Mouse (Mus musculus): Measurements from ENCODE around the gene Cblb. TPM values are rescaled to one million over a fixed set of nuclear protein-coding genes. Genes with fewer than 3 reads are reported as not detected.

Cblb gene
- polyA plus RNA-seq, 1 experiment from 2014 or later, result 14.5 TPM

GRCm38 (mm10) chr16:52189103-52189502 lies 158.1 kb downstream of the Cblb start:
- H3K9ac ChIP-seq, result no peak overlapping the region
- WGBS, result 41% methylated on average over 1 of the region's 2 CpGs
- H3K36me3 ChIP-seq (replicated peaks), result peaks cover 7% of the 10 kb centered on the region; the same call in 1 of the 2 replicates
- H3K9me3 ChIP-seq, result no peaks in the 10 kb centered on the region
- H3K27ac ChIP-seq, result no peak overlapping the region
- no peaks in the 10 kb centered on the region for H3K27me3 ChIP-seq (replicated peaks)
- no peak overlapping the region for H3K4me2 ChIP-seq
- no peak overlapping the region for H3K4me3 ChIP-seq
- ATAC-seq (replicated peaks), result 0 out of 2 replicates have a peak, but pooled peaks have one; percentile 7
- 0 out of 2 replicates have a peak, but pooled peaks cover 3% of the 10 kb centered on the region for H3K4me1 ChIP-seq

GRCm38 (mm10) chr16:52190714-52191113 lies 159.7 kb downstream of the Cblb start:
- no peak overlapping the region for H3K4me3 ChIP-seq
- H3K4me2 ChIP-seq, result no peak overlapping the region
- H3K27ac ChIP-seq, result no peak overlapping the region
- peaks cover 9% of the 10 kb centered on the region; the same call in 1 of the 2 replicates for H3K36me3 ChIP-seq (replicated peaks)
- H3K9me3 ChIP-seq, result no peaks in the 10 kb centered on the region
- 0 out of 2 replicates have a peak, but pooled peaks cover 3% of the 10 kb centered on the region for H3K4me1 ChIP-seq
- WGBS, result 92% methylated on average over 5 of the region's 5 CpGs
- no peaks in the 10 kb centered on the region for H3K27me3 ChIP-seq (replicated peaks)
- ATAC-seq (replicated peaks), result no peak
- no peak overlapping the region for H3K9ac ChIP-seq

- Histone ChIP-seq H3K4me2 (no peak overlapping the region), H3K4me1 (0 out of 2 replicates have a peak, but pooled peaks cover 3% of the 10 kb centered on the region), H3K36me3 (replicated peaks) (peaks cover 12% of the 10 kb centered on the region; the same call in 1 of the 2 replicates), H3K27me3 (replicated peaks) (no peaks in the 10 kb centered on the region), H3K9ac (no peak overlapping the region), H3K9me3 (no peaks in the 10 kb centered on the region), H3K27ac (no peak overlapping the region), H3K4me3 (no peak overlapping the region)
- WGBS, result 88% methylated on average over 5 of the region's 5 CpGs
- ATAC-seq (replicated peaks), result no peak
Measured at GRCm38 (mm10) chr16:52194040-52194439, 163.0 kb downstream of the Cblb start.

- 0 out of 2 replicates have a peak, but pooled peaks cover 3% of the 10 kb centered on the region for H3K4me1 ChIP-seq
- no peaks in the 10 kb centered on the region for H3K27me3 ChIP-seq (replicated peaks)
- H3K36me3 ChIP-seq (replicated peaks), result peaks cover 12% of the 10 kb centered on the region; the same call in 1 of the 2 replicates
- no peaks in the 10 kb centered on the region for H3K9me3 ChIP-seq
- H3K9ac ChIP-seq, result no peak overlapping the region
- no peak for ATAC-seq (replicated peaks)
- H3K4me3 ChIP-seq, result no peak overlapping the region
- H3K4me2 ChIP-seq, result no peak overlapping the region
- 91% methylated on average over 3 of the region's 3 CpGs for WGBS
- H3K27ac ChIP-seq, result no peak overlapping the region
Measured at GRCm38 (mm10) chr16:52194866-52195265, 163.8 kb downstream of the Cblb start.

GRCm38 (mm10) chr16:52200107-52200506 lies 169.1 kb downstream of the Cblb start:
- Histone ChIP-seq H3K4me1 (no peaks in the 10 kb centered on the region), H3K27ac (no peak overlapping the region), H3K4me3 (no peak overlapping the region), H3K4me2 (no peak overlapping the region), H3K27me3 (replicated peaks) (no peaks in the 10 kb centered on the region), H3K9ac (no peak overlapping the region), H3K9me3 (no peaks in the 10 kb centered on the region), H3K36me3 (replicated peaks) (0 out of 2 replicates have a peak, but pooled peaks cover 8% of the 10 kb centered on the region)
- ATAC-seq (replicated peaks), result no peak
- WGBS, result 92% methylated on average over 7 of the region's 7 CpGs

- H3K27me3 ChIP-seq (replicated peaks), result no peaks in the 10 kb centered on the region
- no peaks in the 10 kb centered on the region for H3K9me3 ChIP-seq
- no peak overlapping the region for H3K9ac ChIP-seq
- no peaks in the 10 kb centered on the region for H3K4me1 ChIP-seq
- H3K4me2 ChIP-seq, result no peak overlapping the region
- ATAC-seq (replicated peaks), result no peak; the same call in 1 of the 2 replicates
- no peak overlapping the region for H3K27ac ChIP-seq
- H3K36me3 ChIP-seq (replicated peaks), result no peaks in the 10 kb centered on the region
- no peak overlapping the region for H3K4me3 ChIP-seq
- WGBS, result 77% methylated on average over 8 of the region's 8 CpGs
Measured at GRCm38 (mm10) chr16:52210844-52211606, 180.0 kb downstream of the Cblb start.

GRCm38 (mm10) chr16:52219069-52219468 lies 188.0 kb downstream of the Cblb start:
- 19% methylated on average over 2 of the region's 2 CpGs for WGBS
- Histone ChIP-seq H3K4me2 (no peak overlapping the region), H3K27ac (no peak overlapping the region), H3K27me3 (replicated peaks) (no peaks in the 10 kb centered on the region), H3K36me3 (replicated peaks) (no peaks in the 10 kb centered on the region), H3K9ac (no peak overlapping the region), H3K9me3 (no peaks in the 10 kb centered on the region), H3K4me3 (no peak overlapping the region), H3K4me1 (no peaks in the 10 kb centered on the region)
- no peak for ATAC-seq (replicated peaks)

GRCm38 (mm10) chr16:52222896-52223295 lies 191.9 kb downstream of the Cblb start:
- no peak for ATAC-seq (replicated peaks)

GRCm38 (mm10) chr16:52229446-52229845 lies 198.4 kb downstream of the Cblb start:
- Histone ChIP-seq H3K9ac (no peak overlapping the region), H3K9me3 (no peaks in the 10 kb centered on the region), H3K4me3 (no peak overlapping the region), H3K36me3 (replicated peaks) (no peaks in the 10 kb centered on the region), H3K4me1 (no peaks in the 10 kb centered on the region), H3K27ac (no peak overlapping the region), H3K4me2 (no peak overlapping the region), H3K27me3 (replicated peaks) (no peaks in the 10 kb centered on the region)
- no peak for ATAC-seq (replicated peaks)
- WGBS, result 75% methylated on average over 7 of the region's 7 CpGs

More at GRCm38 (mm10) chr16:52222896-52223295, 191.9 kb downstream of the Cblb start:
- no peak overlapping the region for H3K27ac ChIP-seq
- no peaks in the 10 kb centered on the region for H3K36me3 ChIP-seq (replicated peaks)
- no peak overlapping the region for H3K9ac ChIP-seq
- no peak overlapping the region for H3K4me2 ChIP-seq
- no peaks in the 10 kb centered on the region for H3K4me1 ChIP-seq
- no peaks in the 10 kb centered on the region for H3K27me3 ChIP-seq (replicated peaks)
- no peak overlapping the region for H3K4me3 ChIP-seq
- 89% methylated on average over 4 of the region's 4 CpGs for WGBS
- H3K9me3 ChIP-seq, result no peaks in the 10 kb centered on the region

- no peak for ATAC-seq (replicated peaks)
- H3K4me3 ChIP-seq, result no peak overlapping the region
- no peak overlapping the region for H3K27ac ChIP-seq
- no peaks in the 10 kb centered on the region for H3K9me3 ChIP-seq
- no peaks in the 10 kb centered on the region for H3K36me3 ChIP-seq (replicated peaks)
- no peak overlapping the region for H3K9ac ChIP-seq
- no peaks in the 10 kb centered on the region for H3K4me1 ChIP-seq
- WGBS, result 70% methylated on average over 2 of the region's 2 CpGs
- no peak overlapping the region for H3K4me2 ChIP-seq
- H3K27me3 ChIP-seq (replicated peaks), result no peaks in the 10 kb centered on the region
Measured at GRCm38 (mm10) chr16:52229930-52230329, 198.9 kb downstream of the Cblb start.

GRCm38 (mm10) chr16:52242144-52242543 lies 211.1 kb downstream of the Cblb start:
- Histone ChIP-seq H3K4me3 (no peak overlapping the region), H3K4me1 (no peaks in the 10 kb centered on the region), H3K9me3 (no peaks in the 10 kb centered on the region), H3K27me3 (replicated peaks) (no peaks in the 10 kb centered on the region), H3K27ac (no peak overlapping the region), H3K9ac (no peak overlapping the region), H3K4me2 (no peak overlapping the region), H3K36me3 (replicated peaks) (no peaks in the 10 kb centered on the region)
- ATAC-seq (replicated peaks), result no peak
- WGBS, result 93% methylated on average over 2 of the region's 2 CpGs

- H3K4me2 ChIP-seq, result no peak overlapping the region
- no peak; the same call in 1 of the 2 replicates for ATAC-seq (replicated peaks)
- 88% methylated on average over 4 of the region's 4 CpGs for WGBS
- H3K27me3 ChIP-seq (replicated peaks), result no peaks in the 10 kb centered on the region
- no peaks in the 10 kb centered on the region for H3K9me3 ChIP-seq
- no peak overlapping the region for H3K9ac ChIP-seq
- H3K4me3 ChIP-seq, result no peak overlapping the region
- H3K27ac ChIP-seq, result no peak overlapping the region
- H3K4me1 ChIP-seq, result no peaks in the 10 kb centered on the region
- no peaks in the 10 kb centered on the region for H3K36me3 ChIP-seq (replicated peaks)
Measured at GRCm38 (mm10) chr16:52243421-52243973, 212.5 kb downstream of the Cblb start.

All from midbrain, embryonic 15.5 days (tissue).